17 mouse cellular contexts compared by ENCODE assay signal in genomic region chr7:123747986-123748385, GRCm38 (mm10).
"Had no signal": no experiment of that assay in that cellular context is flagged by ENCODE, and none has a peak within 500 bp of the region (broad histone marks: within the 10 kb centered on the region; RNA-seq: fewer than 3 reads in every experiment).

No protein-coding gene starts in this region.

- H3K9me3 ChIP-seq: kidney, embryonic 15.5 days; limb, embryonic 10.5 days; liver, embryonic 15.5 days; neural tube, embryonic 12.5 days had no signal

- H3K27me3 ChIP-seq: kidney, embryonic 15.5 days; liver, embryonic 15.5 days; megakaryocyte, embryonic 14.5 days; neural tube, embryonic 12.5 days had no signal

- H3K27ac ChIP-seq: kidney, embryonic 15.5 days; limb, embryonic 10.5 days; liver, embryonic 15.5 days; macrophage; neural tube, embryonic 12.5 days had no signal

- H3K4me1 ChIP-seq: kidney, embryonic 15.5 days; limb, embryonic 10.5 days; liver, embryonic 15.5 days; megakaryocyte, embryonic 14.5 days; neural tube, embryonic 12.5 days had no signal

- H3K4me2 ChIP-seq: kidney, embryonic 15.5 days; liver, embryonic 11.5 days; liver, embryonic 15.5 days; midbrain, embryonic 11.5 days; neural tube, embryonic 12.5 days had no signal

- H3K4me3 ChIP-seq: kidney, embryonic 15.5 days; limb, embryonic 10.5 days; liver, embryonic 15.5 days; megakaryocyte, embryonic 14.5 days; neural tube, embryonic 12.5 days had no signal

- H3K9ac ChIP-seq: kidney, embryonic 15.5 days; liver, embryonic 15.5 days; neural tube, embryonic 12.5 days had no signal

- H3K36me3 ChIP-seq: kidney, embryonic 15.5 days; limb, embryonic 10.5 days; liver, embryonic 15.5 days; neural tube, embryonic 12.5 days had no signal

- DNase-seq: kidney, adult 2 months; kidney, postnatal 25 days; layer of hippocampus, adult 9-11 months; lung, adult 2 months; lung, postnatal 14 days; right cerebral cortex, postnatal 4 days; spleen, adult 18-20 months; thymus, adult 18-20 months; thymus, postnatal 14 days had no signal
